Mouse (Mus musculus): ENCODE results near the gene Adarb1.

- TF ChIP-seq CTCF (IDR thresholded peaks at IDR 0.05; ENCODE audit: control insufficient read depth, insufficient read depth, insufficient read length), result no peak
- peak; percentile 79 for TF ChIP-seq MAX (IDR thresholded peaks at IDR 0.05)
- no peak for TF ChIP-seq USF1 (IDR thresholded peaks at IDR 0.05; ENCODE audit: low read depth)
- TF ChIP-seq FOSL1 (IDR thresholded peaks at IDR 0.05; ENCODE audit: insufficient read depth, low read length, poor library complexity, severe bottlenecking), result no peak
These were observed at the start of gene Adarb1 for GRCm38 (mm10) chr10:77418138-77418537.
